Mouse (Mus musculus) liver, postnatal 0 days (tissue): Measurements from ENCODE around the gene Ints1.

Source experiments
- CTCF ChIP-seq: sonication (generic); IDR thresholded peaks from 2 replicates; pipeline ENCODE4 v1.5.1; 2016; ENCODE audit warnings: antibody characterized with exemption, low read depth
- EP300 ChIP-seq: IDR thresholded peaks from 2 replicates; pipeline ENCODE4 v1.6.1; 2016; ENCODE audit warnings: antibody characterized with exemption, low read depth, mild to moderate bottlenecking

DNA sequence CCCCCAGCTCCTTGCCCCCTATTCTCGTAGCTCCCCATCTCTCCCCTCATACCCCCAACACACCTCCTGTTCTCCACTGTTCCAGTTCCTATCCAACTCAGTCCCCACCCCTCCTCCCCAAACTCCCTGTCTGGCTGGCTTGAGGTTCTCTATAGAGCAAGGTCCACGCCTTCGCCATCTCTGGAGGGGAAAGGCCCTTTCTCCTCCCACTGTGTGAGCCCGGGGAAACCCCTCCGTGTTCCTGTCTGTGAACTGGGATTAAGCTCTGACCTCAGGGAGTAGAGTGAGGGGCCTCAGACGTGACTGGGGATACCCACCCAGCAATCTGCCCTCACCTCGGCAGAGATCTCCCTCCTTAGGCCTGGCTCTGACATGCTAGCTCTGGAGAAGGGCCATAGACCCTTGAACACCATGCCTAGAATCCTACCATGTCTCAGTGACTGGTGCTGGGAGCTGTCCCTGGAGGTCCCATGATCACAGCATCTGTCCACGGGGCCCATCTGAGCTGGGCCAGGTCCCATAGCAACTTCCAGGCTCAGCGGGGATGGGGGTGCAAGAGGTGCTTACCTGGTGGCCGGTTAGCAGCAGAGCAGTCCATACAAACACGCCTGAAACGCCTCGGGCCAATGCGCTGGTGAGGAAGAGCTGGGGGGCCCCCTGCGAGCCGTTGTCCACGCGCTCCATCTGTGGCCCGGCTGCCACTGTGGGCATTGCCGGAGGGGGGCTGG lies 37.1 kb upstream of the Ints1 start:
- TF ChIP-seq CTCF (no peak), EP300 (no peak)
